Mouse (Mus musculus): Measurements from ENCODE around the gene Allc. TPM values are rescaled to one million over a fixed set of nuclear protein-coding genes. Genes with fewer than 3 reads are reported as not detected.
A peak's percentile ranks its signal among the peaks of the same experiment; 100 is the strongest.

Allc gene
- polyA plus RNA-seq, 1 experiment from 2014 or later: not detected

DNA sequence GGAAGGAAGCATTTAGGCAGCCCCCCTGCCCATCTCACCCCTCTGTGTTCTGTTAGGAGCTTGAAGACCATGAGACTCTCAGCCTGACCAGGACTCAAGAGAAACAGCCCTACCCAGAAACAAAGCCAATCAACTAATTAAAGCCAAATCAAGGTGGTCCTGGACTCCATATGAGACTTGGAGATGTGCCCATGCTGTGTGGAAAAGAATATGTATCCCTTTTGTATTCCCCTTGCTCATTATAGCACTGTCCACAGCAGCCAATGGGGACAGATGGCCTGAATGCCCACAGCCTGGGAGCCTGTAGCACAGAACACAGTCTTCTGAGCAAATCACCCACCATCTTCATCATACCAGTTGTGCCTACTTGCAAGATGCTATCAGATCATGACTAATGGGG is 14.5 kb upstream of the Allc start:
- Histone ChIP-seq H3K27me3 (replicated peaks; ENCODE audit: control insufficient read depth, insufficient read depth, low read length) (no peaks in the 10 kb centered on the region), H3K4me1 (ENCODE audit: control insufficient read depth, insufficient read depth, low read length) (no peaks in the 10 kb centered on the region), H3K36me3 (ENCODE audit: control insufficient read depth, insufficient read depth, low read length) (no peaks in the 10 kb centered on the region), H3K27ac (replicated peaks; ENCODE audit: low read depth, low read length) (no peak overlapping the region), H3K4me2 (ENCODE audit: low read depth, low read length) (no peak overlapping the region), H3K9ac (ENCODE audit: low read depth, low read length) (no peak overlapping the region), H3K4me3 (ENCODE audit: low read depth, low read length) (no peak overlapping the region), H3K9me3 (ENCODE audit: control insufficient read depth, low read length) (no peaks in the 10 kb centered on the region)
- DNase-seq (ENCODE audit: low spot score): no peak
- no peak for ATAC-seq (ENCODE audit: low read depth)

DNA sequence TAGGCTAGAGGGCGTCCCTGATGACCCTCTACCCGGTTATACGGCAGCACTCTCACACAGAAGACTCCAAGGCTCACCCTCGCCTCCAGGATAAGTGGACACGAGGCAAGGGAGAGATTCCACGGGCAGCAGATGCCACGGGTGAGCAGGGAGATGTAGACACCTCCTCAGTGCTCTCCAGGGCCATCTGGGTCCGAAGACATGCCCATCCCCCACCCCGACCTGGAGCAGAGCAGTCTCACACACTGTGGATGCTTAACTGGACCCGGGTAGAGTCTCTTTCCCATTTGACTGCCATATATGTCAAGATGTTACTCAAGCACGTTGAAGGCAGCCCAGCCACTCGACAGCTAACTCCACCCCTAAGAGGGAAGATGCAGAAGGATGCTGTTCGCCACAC is 8.1 kb upstream of the Allc start:
- Histone ChIP-seq H3K9ac (ENCODE audit: low read depth, low read length) (no peak overlapping the region), H3K9me3 (ENCODE audit: control insufficient read depth, low read length) (no peaks in the 10 kb centered on the region), H3K27me3 (replicated peaks; ENCODE audit: control insufficient read depth, insufficient read depth, low read length) (no peaks in the 10 kb centered on the region), H3K4me2 (ENCODE audit: low read depth, low read length) (no peak overlapping the region), H3K27ac (replicated peaks; ENCODE audit: low read depth, low read length) (no peak overlapping the region), H3K36me3 (ENCODE audit: control insufficient read depth, insufficient read depth, low read length) (no peaks in the 10 kb centered on the region), H3K4me3 (ENCODE audit: low read depth, low read length) (no peak overlapping the region), H3K4me1 (ENCODE audit: control insufficient read depth, insufficient read depth, low read length) (no peaks in the 10 kb centered on the region)
- no peak for DNase-seq (ENCODE audit: low spot score)
- no peak for ATAC-seq (ENCODE audit: low read depth)
- WGBS: 39% methylated on average over 12 of the region's 13 CpGs

DNA sequence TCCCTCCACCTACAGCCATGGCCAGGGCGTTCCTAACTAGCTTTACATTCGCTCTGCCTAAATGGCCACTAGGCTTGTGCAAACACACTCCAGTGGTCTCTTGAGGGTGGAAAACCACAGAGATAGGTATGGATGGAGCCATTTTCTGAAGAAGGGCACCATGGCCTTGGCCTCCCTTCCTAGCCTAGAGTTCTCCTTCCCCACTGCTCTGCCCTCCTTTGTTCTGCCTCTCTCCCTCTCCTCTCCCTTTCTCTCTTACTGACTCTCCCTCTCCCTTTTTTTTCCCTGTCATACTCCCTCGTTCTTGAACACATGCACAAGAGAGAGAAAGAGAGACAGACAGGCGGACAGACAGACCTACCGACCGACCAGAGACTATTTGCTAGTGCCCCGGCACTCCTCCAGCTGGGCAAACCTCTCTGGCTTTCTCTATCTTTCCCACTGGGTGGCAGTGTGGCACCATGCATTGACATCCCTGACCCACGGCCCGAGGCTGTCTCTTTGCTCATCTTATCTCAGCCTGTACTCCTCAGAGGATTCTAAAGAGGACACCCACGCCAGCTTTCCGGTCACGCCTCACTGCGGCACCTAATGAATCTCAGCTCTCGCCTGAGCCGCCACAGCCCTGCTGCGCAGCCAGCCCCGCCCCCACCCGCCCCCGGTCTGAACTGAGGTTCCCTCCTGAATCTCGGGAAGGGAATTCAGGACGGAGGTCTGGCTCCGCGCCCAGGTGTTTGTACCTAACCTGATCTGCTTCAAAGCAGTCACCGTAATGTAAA is 7.0 kb upstream of the Allc start:
- H3K27ac ChIP-seq (replicated peaks; ENCODE audit: low read depth, low read length): no peak overlapping the region
- WGBS: 9% methylated on average over 24 of the region's 24 CpGs
- no peaks in the 10 kb centered on the region for H3K4me1 ChIP-seq (ENCODE audit: control insufficient read depth, insufficient read depth, low read length)
- peak overlapping the region; percentile 59 for H3K4me2 ChIP-seq (ENCODE audit: low read depth, low read length)
- no peaks in the 10 kb centered on the region for H3K9me3 ChIP-seq (ENCODE audit: control insufficient read depth, low read length)
- peak overlapping the region; percentile 52 for H3K9ac ChIP-seq (ENCODE audit: low read depth, low read length)
- no peaks in the 10 kb centered on the region for H3K27me3 ChIP-seq (replicated peaks; ENCODE audit: control insufficient read depth, insufficient read depth, low read length)
- no peaks in the 10 kb centered on the region for H3K36me3 ChIP-seq (ENCODE audit: control insufficient read depth, insufficient read depth, low read length)
- ATAC-seq (ENCODE audit: low read depth): peak; percentile 89
- DNase-seq (ENCODE audit: low spot score): peak; percentile 91
- peak overlapping the region; percentile 38 for H3K4me3 ChIP-seq (ENCODE audit: low read depth, low read length)

DNA sequence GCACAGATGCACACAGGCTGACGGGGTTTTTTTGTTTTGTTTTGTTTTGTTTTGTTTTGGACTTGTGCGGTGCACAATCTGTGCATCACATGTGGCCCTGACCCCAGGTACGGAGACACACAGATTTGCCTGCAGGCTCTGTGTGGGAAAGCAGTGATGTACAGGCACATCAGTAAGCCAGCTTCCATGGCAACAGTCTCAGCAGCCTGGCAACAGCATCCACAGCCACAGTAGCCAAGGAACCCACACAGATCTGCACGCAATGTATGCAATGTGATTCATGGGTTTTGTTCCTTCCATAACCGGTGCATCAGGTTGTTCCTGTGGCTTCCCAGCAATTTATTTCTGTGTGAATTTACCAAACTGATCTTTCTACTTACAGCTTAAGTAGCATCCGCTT is 5.6 kb upstream of the Allc start:
- Histone ChIP-seq H3K27ac (replicated peaks; ENCODE audit: low read depth, low read length) (no peak overlapping the region), H3K36me3 (ENCODE audit: control insufficient read depth, insufficient read depth, low read length) (no peaks in the 10 kb centered on the region), H3K4me3 (ENCODE audit: low read depth, low read length) (no peak overlapping the region), H3K9ac (ENCODE audit: low read depth, low read length) (no peak overlapping the region), H3K9me3 (ENCODE audit: control insufficient read depth, low read length) (no peaks in the 10 kb centered on the region), H3K27me3 (replicated peaks; ENCODE audit: control insufficient read depth, insufficient read depth, low read length) (no peaks in the 10 kb centered on the region), H3K4me2 (ENCODE audit: low read depth, low read length) (no peak overlapping the region), H3K4me1 (ENCODE audit: control insufficient read depth, insufficient read depth, low read length) (no peaks in the 10 kb centered on the region)
- ATAC-seq (ENCODE audit: low read depth) (no peak), DNase-seq (ENCODE audit: low spot score) (no peak)
- 72% methylated on average over 6 of the region's 6 CpGs for WGBS

DNA sequence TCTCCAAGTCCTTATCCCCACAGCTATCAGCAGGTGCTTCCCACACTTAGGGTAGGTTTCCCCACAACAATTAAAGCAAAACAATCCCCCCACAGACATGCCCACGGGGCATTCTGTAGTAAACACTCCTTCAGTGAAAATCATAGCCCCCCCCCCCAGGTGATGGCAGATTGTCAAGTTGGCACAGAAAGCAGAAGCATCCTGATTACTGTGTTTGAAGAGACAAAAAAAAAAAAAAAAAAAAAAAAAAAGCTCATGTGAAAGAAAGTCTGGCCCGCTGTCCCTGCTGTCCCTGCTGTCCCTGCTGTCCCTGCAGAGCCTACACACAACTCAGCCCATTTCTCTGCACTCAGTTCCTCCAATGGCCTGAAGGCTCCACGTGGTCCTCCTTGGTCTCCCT is 1.7 kb upstream of the Allc start:
- DNase-seq (ENCODE audit: low spot score) (no peak), ATAC-seq (ENCODE audit: low read depth) (no peak)
- Histone ChIP-seq H3K4me2 (ENCODE audit: low read depth, low read length) (no peak overlapping the region), H3K4me1 (ENCODE audit: control insufficient read depth, insufficient read depth, low read length) (no peaks in the 10 kb centered on the region), H3K27ac (replicated peaks; ENCODE audit: low read depth, low read length) (no peak overlapping the region), H3K4me3 (ENCODE audit: low read depth, low read length) (no peak overlapping the region), H3K36me3 (ENCODE audit: control insufficient read depth, insufficient read depth, low read length) (no peaks in the 10 kb centered on the region), H3K9me3 (ENCODE audit: control insufficient read depth, low read length) (no peaks in the 10 kb centered on the region), H3K9ac (ENCODE audit: low read depth, low read length) (no peak overlapping the region), H3K27me3 (replicated peaks; ENCODE audit: control insufficient read depth, insufficient read depth, low read length) (no peaks in the 10 kb centered on the region)
- WGBS: 60% methylated on average over 3 of the region's 3 CpGs

DNA sequence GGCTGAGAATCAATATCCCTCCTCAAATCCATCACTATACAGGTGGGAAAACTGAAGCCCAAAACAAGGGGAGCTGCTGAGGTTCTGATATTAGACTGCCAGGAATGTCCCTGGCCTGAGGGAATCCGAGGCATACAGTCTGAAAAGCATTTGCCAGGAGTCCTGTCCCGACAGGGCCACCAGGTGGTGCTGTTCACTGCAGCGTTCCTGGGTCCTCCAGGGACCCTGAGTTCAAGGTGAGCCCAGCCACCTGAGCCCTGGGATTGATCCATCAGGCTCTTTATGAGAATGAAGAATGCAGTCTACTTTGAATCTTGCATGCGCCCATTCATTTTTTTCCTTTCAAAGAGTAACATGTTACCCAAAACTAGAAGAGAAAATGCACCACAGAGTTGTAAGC is 3.2 kb downstream of the Allc start:
- Histone ChIP-seq H3K27me3 (replicated peaks; ENCODE audit: control insufficient read depth, insufficient read depth, low read length) (no peaks in the 10 kb centered on the region), H3K4me1 (ENCODE audit: control insufficient read depth, insufficient read depth, low read length) (no peaks in the 10 kb centered on the region), H3K27ac (replicated peaks; ENCODE audit: low read depth, low read length) (no peak overlapping the region), H3K9ac (ENCODE audit: low read depth, low read length) (no peak overlapping the region), H3K4me2 (ENCODE audit: low read depth, low read length) (no peak overlapping the region), H3K4me3 (ENCODE audit: low read depth, low read length) (no peak overlapping the region), H3K9me3 (ENCODE audit: control insufficient read depth, low read length) (no peaks in the 10 kb centered on the region), H3K36me3 (ENCODE audit: control insufficient read depth, insufficient read depth, low read length) (no peaks in the 10 kb centered on the region)
- ATAC-seq (ENCODE audit: low read depth): no peak
- no peak for DNase-seq (ENCODE audit: low spot score)
- 35% methylated on average over 4 of the region's 4 CpGs for WGBS

DNA sequence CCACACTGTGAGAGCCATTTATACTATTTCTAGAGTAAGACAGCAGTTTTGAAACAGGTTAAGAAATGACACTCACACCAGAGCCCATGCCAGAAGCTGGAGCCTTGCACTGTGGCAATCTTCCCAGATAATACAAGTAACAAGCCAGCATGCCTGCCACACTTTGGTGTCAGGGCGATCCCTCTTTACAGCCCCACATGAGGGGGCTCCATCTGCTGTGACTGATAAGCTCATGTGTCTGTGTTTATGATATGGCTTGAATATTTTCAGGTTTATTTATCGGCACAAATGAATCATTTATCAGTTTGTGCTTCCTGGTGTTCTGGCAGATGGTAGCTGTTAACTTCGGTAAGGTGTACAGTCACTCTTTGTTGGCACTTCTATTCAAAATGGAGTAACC is 4.2 kb downstream of the Allc start:
- Histone ChIP-seq H3K9me3 (ENCODE audit: control insufficient read depth, low read length) (no peaks in the 10 kb centered on the region), H3K4me1 (ENCODE audit: control insufficient read depth, insufficient read depth, low read length) (no peaks in the 10 kb centered on the region), H3K4me3 (ENCODE audit: low read depth, low read length) (no peak overlapping the region), H3K27me3 (replicated peaks; ENCODE audit: control insufficient read depth, insufficient read depth, low read length) (no peaks in the 10 kb centered on the region), H3K36me3 (ENCODE audit: control insufficient read depth, insufficient read depth, low read length) (no peaks in the 10 kb centered on the region), H3K4me2 (ENCODE audit: low read depth, low read length) (no peak overlapping the region), H3K27ac (replicated peaks; ENCODE audit: low read depth, low read length) (no peak overlapping the region), H3K9ac (ENCODE audit: low read depth, low read length) (no peak overlapping the region)
- DNase-seq (ENCODE audit: low spot score): no peak
- 91% methylated on average over 3 of the region's 3 CpGs for WGBS
- no peak for ATAC-seq (ENCODE audit: low read depth)

DNA sequence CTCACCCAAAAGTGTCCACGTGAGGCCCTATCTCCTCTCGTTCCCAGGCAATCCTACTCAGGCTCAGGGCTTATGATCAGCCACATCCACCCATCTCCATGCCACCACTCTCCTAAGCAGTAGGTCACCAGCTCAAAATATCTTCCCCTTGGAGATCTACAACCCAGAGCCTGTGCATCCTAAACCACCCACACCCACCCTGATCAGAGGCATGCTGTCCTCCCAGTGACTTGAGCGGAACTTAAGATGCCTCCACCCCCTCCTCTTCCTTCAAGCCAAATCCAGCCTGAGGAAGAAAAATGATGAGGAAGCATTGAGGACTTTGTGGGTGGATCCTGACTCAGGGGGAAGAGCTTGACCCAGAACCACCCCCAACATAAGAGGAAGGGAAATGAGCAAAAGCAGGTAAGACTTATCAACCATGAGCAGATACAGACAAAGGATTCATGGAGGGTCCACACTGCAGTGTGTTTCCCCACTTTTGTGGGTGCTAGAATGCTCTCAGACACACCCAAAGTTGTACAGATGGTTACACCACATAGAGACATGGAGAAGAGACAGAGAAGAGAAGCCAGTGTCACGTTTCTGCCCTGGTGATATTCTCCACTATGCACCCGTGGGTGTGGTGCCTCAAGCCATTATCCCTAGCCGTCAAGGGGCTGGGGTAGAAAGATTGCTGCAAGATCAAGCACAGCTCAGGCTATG is 6.8 kb downstream of the Allc start:
- H3K4me2 ChIP-seq (ENCODE audit: low read depth, low read length): no peak overlapping the region
- WGBS: 71% methylated on average over 6 of the region's 6 CpGs
- no peak for ATAC-seq (ENCODE audit: low read depth)
- no peak overlapping the region for H3K4me3 ChIP-seq (ENCODE audit: low read depth, low read length)
- H3K9ac ChIP-seq (ENCODE audit: low read depth, low read length): no peak overlapping the region
- H3K27ac ChIP-seq (replicated peaks; ENCODE audit: low read depth, low read length): no peak overlapping the region
- no peaks in the 10 kb centered on the region for H3K4me1 ChIP-seq (ENCODE audit: control insufficient read depth, insufficient read depth, low read length)
- no peak for DNase-seq (ENCODE audit: low spot score)
- no peaks in the 10 kb centered on the region for H3K27me3 ChIP-seq (replicated peaks; ENCODE audit: control insufficient read depth, insufficient read depth, low read length)
- H3K9me3 ChIP-seq (ENCODE audit: control insufficient read depth, low read length): no peaks in the 10 kb centered on the region
- no peaks in the 10 kb centered on the region for H3K36me3 ChIP-seq (ENCODE audit: control insufficient read depth, insufficient read depth, low read length)

DNA sequence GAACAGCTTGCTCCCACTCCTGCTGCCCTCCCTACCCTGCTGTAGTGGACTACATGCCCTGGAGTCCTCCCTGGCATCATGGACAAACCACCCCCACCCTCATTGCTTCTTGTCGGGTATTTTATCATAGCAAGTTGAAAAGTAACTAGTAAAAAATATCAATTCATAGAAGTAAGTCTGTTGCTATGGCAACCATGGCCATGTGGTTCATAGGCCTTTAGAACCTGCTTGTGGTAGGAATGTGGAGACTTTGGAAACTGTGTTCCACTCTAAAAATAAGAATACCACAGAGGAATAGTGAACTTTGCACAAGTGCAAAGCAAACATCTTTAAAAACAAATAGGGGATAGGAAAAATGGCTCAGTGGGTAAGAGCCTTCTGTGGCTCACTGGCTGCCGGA is 10.1 kb downstream of the Allc start:
- no peaks in the 10 kb centered on the region for H3K27me3 ChIP-seq (replicated peaks; ENCODE audit: control insufficient read depth, insufficient read depth, low read length)
- H3K9ac ChIP-seq (ENCODE audit: low read depth, low read length): no peak overlapping the region
- H3K9me3 ChIP-seq (ENCODE audit: control insufficient read depth, low read length): no peaks in the 10 kb centered on the region
- WGBS: 81% methylated on average over 2 of the region's 2 CpGs
- no peaks in the 10 kb centered on the region for H3K36me3 ChIP-seq (ENCODE audit: control insufficient read depth, insufficient read depth, low read length)
- H3K4me3 ChIP-seq (ENCODE audit: low read depth, low read length): no peak overlapping the region
- H3K27ac ChIP-seq (replicated peaks; ENCODE audit: low read depth, low read length): no peak overlapping the region
- no peak for DNase-seq (ENCODE audit: low spot score)
- no peaks in the 10 kb centered on the region for H3K4me1 ChIP-seq (ENCODE audit: control insufficient read depth, insufficient read depth, low read length)
- no peak overlapping the region for H3K4me2 ChIP-seq (ENCODE audit: low read depth, low read length)
- ATAC-seq (ENCODE audit: low read depth): no peak
